Mouse (Mus musculus): Measurements from ENCODE around the gene G6pdx. TPM values are rescaled to one million over a fixed set of nuclear protein-coding genes. Genes with fewer than 3 reads are reported as not detected.
A peak's percentile ranks its signal among the peaks of the same experiment; 100 is the strongest.

The G6pdx gene
- total and polyA plus RNA-seq, 3 experiments, result 35.9 to 70.5 (median 44.0) TPM

DNA sequence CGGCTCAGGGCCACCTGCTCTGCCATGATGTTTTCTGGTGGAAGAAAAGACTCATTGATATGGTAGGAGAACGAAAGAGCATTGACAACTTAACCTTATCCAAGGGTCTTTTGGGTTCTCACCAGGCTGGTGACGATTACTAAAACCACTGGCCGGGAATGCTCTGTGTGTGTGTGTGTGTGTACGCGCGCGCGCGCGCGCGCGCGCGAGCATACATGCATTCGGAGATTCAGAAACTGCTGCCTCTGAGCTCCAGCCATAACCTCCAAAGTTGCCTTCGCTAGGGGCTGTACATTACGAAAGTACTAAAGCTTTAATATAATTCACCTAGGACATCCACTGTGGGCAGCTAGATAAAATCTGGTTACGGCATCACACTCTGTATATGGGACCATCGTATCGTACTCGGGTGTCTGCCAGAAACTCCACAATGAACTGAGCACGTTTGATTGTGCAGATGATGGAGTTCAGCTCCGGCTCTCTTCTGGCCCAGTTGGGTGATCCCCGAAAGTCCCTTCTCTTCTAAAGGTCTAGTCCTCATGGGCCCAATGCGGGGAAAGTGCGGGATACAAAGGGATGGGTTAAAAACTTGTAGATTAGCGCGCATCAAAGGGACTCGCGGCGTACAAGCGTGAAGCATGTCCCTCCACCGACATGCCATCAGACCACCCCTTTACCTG, 708 bp downstream of the G6pdx start:
- DNase-seq (ENCODE audit: extremely low read depth), result no peak

DNA sequence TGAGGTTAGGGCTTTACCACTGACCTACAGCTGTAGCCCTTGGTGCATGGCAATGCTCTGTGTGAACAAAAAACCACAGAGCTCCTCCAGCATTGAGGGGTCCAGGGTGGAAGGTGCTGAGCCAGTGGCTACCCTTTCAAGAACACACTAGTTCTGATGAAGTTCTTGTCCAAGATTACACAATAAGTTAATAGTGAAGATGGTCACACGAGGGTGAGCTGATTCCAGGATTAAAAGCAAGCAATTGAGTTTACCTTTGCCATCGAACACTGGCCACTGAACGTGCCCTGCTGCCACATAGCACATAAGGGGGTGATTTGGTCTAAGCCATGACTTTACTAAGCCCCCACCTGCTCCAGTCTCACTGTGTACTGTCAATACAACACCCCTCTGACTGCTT, 1.9 kb downstream of the G6pdx start:
- TF ChIP-seq EP300 (IDR thresholded peaks at IDR 0.05; ENCODE audit: low read length) (no peak), MYC (IDR thresholded peaks at IDR 0.05; ENCODE audit: low read depth, low read length) (no peak), ZNF384 (IDR thresholded peaks at IDR 0.05; ENCODE audit: low read depth, low read length) (no peak), JUND (conservative IDR thresholded peaks at IDR 0.05; ENCODE audit: low read depth, low read length) (no peak), ZMIZ1 (IDR thresholded peaks at IDR 0.05; ENCODE audit: low read depth, low read length) (no peak), TBP (conservative IDR thresholded peaks at IDR 0.05; ENCODE audit: low read depth, low read length) (no peak), CHD1 (IDR thresholded peaks at IDR 0.05; ENCODE audit: low read depth, low read length) (no peak), HCFC1 (IDR thresholded peaks at IDR 0.05; ENCODE audit: low read depth, low read length) (no peak), NELFE (IDR thresholded peaks at IDR 0.05; ENCODE audit: low read depth, low read length) (no peak), JUN (IDR thresholded peaks at IDR 0.05; ENCODE audit: insufficient read depth, low read depth, low read length) (no peak), PAX5 (IDR thresholded peaks at IDR 0.05; ENCODE audit: low read length) (no peak), SMC3 (IDR thresholded peaks at IDR 0.05; ENCODE audit: low read depth, low read length) (no peak), ELF1 (IDR thresholded peaks at IDR 0.05; ENCODE audit: low read depth, low read length) (no peak), TCF12 (IDR thresholded peaks at IDR 0.05; ENCODE audit: low read depth, low read length) (no peak), MAFK (IDR thresholded peaks at IDR 0.05; ENCODE audit: insufficient replicate concordance, low read length) (no peak)
- in situ Hi-C loops (cut with MboI; ENCODE audit: low pct_ligation_motif_present, low pct_unique_long_range_greater_than_20kb, low sequenced_read_pairs), result no loop called here
- peaks cover 0 to 52% of the 10 kb centered on the region in 2 experiments; a peak in 3 of 4 replicates for H3K4me1 ChIP-seq (ENCODE audit: control insufficient read depth in 1 of 2, insufficient read depth in 2 of 2)

More for the DNA sequence above, 708 bp downstream of the G6pdx start:
- Histone ChIP-seq H3K4me2 (ENCODE audit: insufficient read depth, low read depth, poor library complexity, severe bottlenecking) (peak overlapping the region; percentile 56), H3K9ac (ENCODE audit: insufficient read depth, low read depth) (peak overlapping the region; percentile 56; the same call in 1 of the 2 replicates), H3K9me3 (replicated peaks; ENCODE audit: low read length) (no peaks in the 10 kb centered on the region), H3K4me1 (ENCODE audit: control insufficient read depth in 1 of 2, insufficient read depth in 2 of 2) (peaks cover 0 to 52% of the 10 kb centered on the region in 2 experiments; a peak in 3 of 4 replicates), H3K27ac (ENCODE audit: insufficient read depth, low read depth) (no peak overlapping the region), H3K27me3 (replicated peaks) (no peaks in the 10 kb centered on the region), H3K79me2 (replicated peaks; ENCODE audit: control insufficient read depth, extremely low read depth, insufficient read depth, poor library complexity, severe bottlenecking) (peaks cover 20% of the 10 kb centered on the region; the same call in 1 of the 2 replicates), H3K4me3 (replicated peaks in 1 of 3; ENCODE audit: low read depth in 2 of 3, low read length in 2 of 3, poor library complexity in 1 of 3) (peak overlapping the region; percentile 52 to 74 (median 66)), H3K36me3 (replicated peaks in 1 of 2; ENCODE audit: control insufficient read depth in 1 of 2, insufficient read depth in 1 of 2, low read length in 1 of 2) (peaks cover 10 to 49% of the 10 kb centered on the region in 2 experiments)
- dilution Hi-C loops (cut with MboI; ENCODE audit: extremely low pct_ligation_motif_present, extremely low pct_unique_long_range_greater_than_20kb, low sequenced_read_pairs), result no loop called here
- in situ Hi-C loops (cut with MboI; ENCODE audit: low pct_ligation_motif_present, low pct_unique_long_range_greater_than_20kb, low sequenced_read_pairs), result no loop called here
- no peak for TF ChIP-seq ZNF384 (IDR thresholded peaks at IDR 0.05; ENCODE audit: low read depth, low read length)
- TF ChIP-seq SIN3A (IDR thresholded peaks at IDR 0.05; ENCODE audit: low read length), result no peak; the same call in 1 of the 2 replicates
- no peak for TF ChIP-seq RCOR1 (conservative IDR thresholded peaks at IDR 0.05; ENCODE audit: low read depth, low read length)
- TF ChIP-seq PAX5 (IDR thresholded peaks at IDR 0.05; ENCODE audit: low read length), result no peak
- no peak for TF ChIP-seq MEF2A (IDR thresholded peaks at IDR 0.05; ENCODE audit: borderline replicate concordance, low read depth, low read length)
- TF ChIP-seq NRF1 (IDR thresholded peaks at IDR 0.05; ENCODE audit: low read depth, low read length), result peak; percentile 43
- no peak for TF ChIP-seq RAD21 (IDR thresholded peaks at IDR 0.05; ENCODE audit: low read depth, low read length)

More for the DNA sequence above, 1.9 kb downstream of the G6pdx start:
- no peak overlapping the region for H3K4me3 ChIP-seq (replicated peaks in 1 of 3; ENCODE audit: low read depth in 2 of 3, low read length in 2 of 3, poor library complexity in 1 of 3)
- no peaks in the 10 kb centered on the region for H3K27me3 ChIP-seq (replicated peaks)
- H3K27ac ChIP-seq (ENCODE audit: insufficient read depth, low read depth), result no peak overlapping the region
- no peak overlapping the region for H3K9ac ChIP-seq (ENCODE audit: insufficient read depth, low read depth)
- H3K4me2 ChIP-seq (ENCODE audit: insufficient read depth, low read depth, poor library complexity, severe bottlenecking), result no peak overlapping the region
- DNase-seq (ENCODE audit: extremely low read depth), result no peak
- peaks cover 2 to 38% of the 10 kb centered on the region in 2 experiments for H3K36me3 ChIP-seq (replicated peaks in 1 of 2; ENCODE audit: control insufficient read depth in 1 of 2, insufficient read depth in 1 of 2, low read length in 1 of 2)
- H3K79me2 ChIP-seq (replicated peaks; ENCODE audit: control insufficient read depth, extremely low read depth, insufficient read depth, poor library complexity, severe bottlenecking), result peaks cover 20% of the 10 kb centered on the region; the same call in 1 of the 2 replicates
- dilution Hi-C loops (cut with MboI; ENCODE audit: extremely low pct_ligation_motif_present, extremely low pct_unique_long_range_greater_than_20kb, low sequenced_read_pairs), result no loop called here
- H3K9me3 ChIP-seq (replicated peaks; ENCODE audit: low read length), result no peaks in the 10 kb centered on the region
